Mouse (Mus musculus) MEL (cell line): Measurements from ENCODE around the gene Ttc32. TPM values are rescaled to one million over a fixed set of nuclear protein-coding genes. Genes with fewer than 3 reads are reported as not detected.

Experiments used
- DNase-seq: peaks from one replicate; pipeline ENCODE4 v3.0.0; 2011; ENCODE audit warnings: low read depth, low spot score
- H3K27ac ChIP-seq: 2 replicates; pipeline ENCODE4 v1.5.1; 2012; ENCODE audit warnings: low read depth, mild to moderate bottlenecking, control low read depth, low read length, moderate library complexity; ENCODE audit not compliant: control insufficient read depth
- H3K27me3 ChIP-seq, 2 experiments: fragments of 150-350 bp in 1 of 2; sonication (generic) in 1 of 2; 2 replicates each; pipeline ENCODE4 v1.6.1; 2012; ENCODE audit warnings: low read length in 2 of 2, mild to moderate bottlenecking in 2 of 2, improper control_type of control experiment in 1 of 2, moderate library complexity in 1 of 2; ENCODE audit not compliant: insufficient read depth in 2 of 2, control insufficient read depth in 1 of 2
- H3K36me3 ChIP-seq, 2 experiments: 2 replicates each; pipeline ENCODE4 v1.6.1; 2012 to 2014; ENCODE audit warnings: low read length in 2 of 2, improper control_type of control experiment in 1 of 2, inconsistent platforms in 1 of 2, mild to moderate bottlenecking in 1 of 2; ENCODE audit not compliant: insufficient read depth in 2 of 2, control insufficient read depth in 1 of 2
- H3K4me1 ChIP-seq, 2 experiments: fragments of 150-350 bp in 1 of 2; sonication (generic) in 1 of 2; 2 replicates each; pipeline ENCODE4 v1.6.1; 2012; ENCODE audit warnings: low read length in 2 of 2, improper control_type of control experiment in 1 of 2, mild to moderate bottlenecking in 1 of 2; ENCODE audit not compliant: insufficient read depth in 2 of 2, control insufficient read depth in 1 of 2
- H3K4me3 ChIP-seq, 2 experiments: fragments of 150-350 bp in 1 of 2; sonication (generic) in 1 of 2; 2 replicates each; pipeline ENCODE4 v1.5.1; 2012; ENCODE audit warnings: low read depth in 2 of 2, low read length in 2 of 2, mild to moderate bottlenecking in 2 of 2, moderate library complexity in 2 of 2, control low read depth in 1 of 2, improper control_type of control experiment in 1 of 2; ENCODE audit not compliant: control insufficient read depth in 1 of 2, insufficient read depth in 1 of 2
- H3K79me2 ChIP-seq: 2 replicates; pipeline ENCODE4 v1.6.1; 2012; ENCODE audit warnings: mild to moderate bottlenecking, low read length, moderate library complexity; ENCODE audit not compliant: control insufficient read depth, poor library complexity, insufficient read depth
- H3K9ac ChIP-seq: 2 replicates; pipeline ENCODE4 v1.6.1; 2012; ENCODE audit warnings: low read depth, mild to moderate bottlenecking, control low read depth, low read length, moderate library complexity; ENCODE audit not compliant: control insufficient read depth, poor library complexity, severe bottlenecking
- H3K9me3 ChIP-seq: fragments of 150-350 bp; sonication (generic); replicated peaks from 2 replicates; pipeline ENCODE4 v1.6.1; 2012; ENCODE audit warnings: mild to moderate bottlenecking, low read length, improper control_type of control experiment, moderate library complexity; ENCODE audit not compliant: insufficient read depth
- BHLHE40 ChIP-seq: IDR thresholded peaks from 2 replicates; pipeline ENCODE4 v1.6.1; 2012; ENCODE audit warnings: low read depth, mild to moderate bottlenecking, inconsistent platforms, low read length, improper control_type of control experiment, borderline replicate concordance
- CHD1 ChIP-seq: IDR thresholded peaks from 2 replicates; pipeline ENCODE4 v1.6.1; 2012; ENCODE audit warnings: low read depth, mild to moderate bottlenecking, inconsistent platforms, low read length, improper control_type of control experiment
- EP300 ChIP-seq, 2 experiments: IDR thresholded peaks; 2 replicates each; pipeline ENCODE4 v1.6.1; 2011; ENCODE audit warnings: improper control_type of control experiment in 2 of 2, low read length in 2 of 2, low read depth in 1 of 2, mild to moderate bottlenecking in 1 of 2
- ETS1 ChIP-seq: IDR thresholded peaks from 2 replicates; pipeline ENCODE4 v1.6.1; 2012; ENCODE audit warnings: low read depth, mild to moderate bottlenecking, inconsistent platforms, low read length, improper control_type of control experiment, moderate library complexity
- GABPA ChIP-seq: IDR thresholded peaks from 2 replicates; pipeline ENCODE4 v1.6.1; 2012; ENCODE audit warnings: low read depth, mild to moderate bottlenecking, inconsistent platforms, low read length, improper control_type of control experiment, moderate library complexity
- GATA1 ChIP-seq: IDR thresholded peaks from 2 replicates; pipeline ENCODE4 v1.6.1; 2011; ENCODE audit warnings: low read depth, low read length, improper control_type of control experiment
- HCFC1 ChIP-seq: IDR thresholded peaks from 2 replicates; pipeline ENCODE4 v1.6.1; 2012; ENCODE audit warnings: low read depth, mild to moderate bottlenecking, inconsistent platforms, low read length, improper control_type of control experiment, moderate library complexity
- JUND ChIP-seq: IDR thresholded peaks from 2 replicates; pipeline ENCODE4 v1.6.1; 2011; ENCODE audit warnings: low read depth, mild to moderate bottlenecking, improper control_type of control experiment, low read length
- KAT2A ChIP-seq: conservative IDR thresholded peaks from 2 replicates; pipeline ENCODE4 v1.6.1; 2012; ENCODE audit warnings: low read depth, low read length, improper control_type of control experiment, inconsistent platforms
- MEF2A ChIP-seq: IDR thresholded peaks from 2 replicates; pipeline ENCODE4 v1.6.1; 2014; ENCODE audit warnings: low read depth, mild to moderate bottlenecking, inconsistent platforms, low read length, improper control_type of control experiment; ENCODE audit not compliant: poor library complexity, insufficient replicate concordance, severe bottlenecking; ENCODE audit errors: extremely low read depth
- MXI1 ChIP-seq: IDR thresholded peaks from 2 replicates; pipeline ENCODE4 v1.6.1; 2011; ENCODE audit warnings: mild to moderate bottlenecking, low read depth, low read length, improper control_type of control experiment
- MYB ChIP-seq: IDR thresholded peaks from 2 replicates; pipeline ENCODE4 v1.6.1; 2011; ENCODE audit warnings: mild to moderate bottlenecking, low read depth, low read length, improper control_type of control experiment
- NELFE ChIP-seq: IDR thresholded peaks from 2 replicates; pipeline ENCODE4 v1.6.1; 2011; ENCODE audit warnings: low read depth, low read length, improper control_type of control experiment
- NRF1 ChIP-seq: IDR thresholded peaks from 2 replicates; pipeline ENCODE4 v1.6.1; 2014; ENCODE audit warnings: low read depth, mild to moderate bottlenecking, inconsistent platforms, low read length, improper control_type of control experiment, moderate library complexity; ENCODE audit not compliant: poor library complexity, insufficient read depth, severe bottlenecking
- POLR2A ChIP-seq, 2 experiments: IDR thresholded peaks; 2 replicates each; pipeline ENCODE4 v1.6.1; 2011 to 2012; ENCODE audit warnings: low read length in 2 of 2, mild to moderate bottlenecking in 2 of 2, control low read depth in 1 of 2, improper control_type of control experiment in 1 of 2, low read depth in 1 of 2, moderate library complexity in 1 of 2; ENCODE audit not compliant: control insufficient read depth in 1 of 2, insufficient read depth in 1 of 2, poor library complexity in 1 of 2
- RAD21 ChIP-seq: IDR thresholded peaks from 2 replicates; pipeline ENCODE4 v1.6.1; 2011; ENCODE audit warnings: mild to moderate bottlenecking, low read depth, low read length, improper control_type of control experiment
- RCOR1 ChIP-seq: IDR thresholded peaks from 2 replicates; pipeline ENCODE4 v1.6.1; 2012; ENCODE audit warnings: low read depth, mild to moderate bottlenecking, inconsistent platforms, low read length, improper control_type of control experiment
- SMC3 ChIP-seq: IDR thresholded peaks from 2 replicates; pipeline ENCODE4 v1.6.1; 2011; ENCODE audit warnings: low read depth, low read length, improper control_type of control experiment
- TAL1 ChIP-seq: IDR thresholded peaks from 2 replicates; pipeline ENCODE4 v1.6.1; 2012; ENCODE audit warnings: mild to moderate bottlenecking, inconsistent platforms, low read length, moderate library complexity, mixed read lengths
- TBP ChIP-seq: IDR thresholded peaks from 2 replicates; pipeline ENCODE4 v1.8.0; 2011; ENCODE audit warnings: low read depth, low read length, improper control_type of control experiment
- UBTF ChIP-seq: IDR thresholded peaks from 2 replicates; pipeline ENCODE4 v1.6.1; 2012; ENCODE audit warnings: low read depth, mild to moderate bottlenecking, inconsistent platforms, low read length, improper control_type of control experiment, moderate library complexity, borderline replicate concordance; ENCODE audit not compliant: insufficient read depth
- USF2 ChIP-seq, 2 experiments: IDR thresholded peaks; 2 replicates each; pipeline ENCODE4 v1.6.1; 2011 to 2012; ENCODE audit warnings: improper control_type of control experiment in 2 of 2, low read length in 2 of 2, borderline replicate concordance in 1 of 2, inconsistent platforms in 1 of 2, low read depth in 1 of 2, mild to moderate bottlenecking in 1 of 2; ENCODE audit not compliant: insufficient read depth in 1 of 2
- ZKSCAN1 ChIP-seq: IDR thresholded peaks from 2 replicates; pipeline ENCODE4 v1.6.1; 2012; ENCODE audit warnings: low read depth, mild to moderate bottlenecking, inconsistent platforms, low read length, improper control_type of control experiment, moderate library complexity
- ZNF384 ChIP-seq: IDR thresholded peaks from 2 replicates; pipeline ENCODE4 v1.6.1; 2012; ENCODE audit warnings: low read depth, mild to moderate bottlenecking, inconsistent platforms, low read length, improper control_type of control experiment
- polyA plus RNA-seq, 2 experiments: library from polyadenylated mRNA; stranded (reverse) in 1 of 2; unstranded in 1 of 2; fragments of >175 nt in 1 of 2; fragments of >200 nt in 1 of 2; gene quantifications; 2 replicates each; pipeline versions ENCODE4 v1.2.1 to v1.2.4; 2012; ENCODE audit warnings: low replicate concordance in 2 of 2, low read depth in 1 of 2; ENCODE audit not compliant: insufficient read length in 2 of 2, insufficient read depth in 1 of 2, missing spikeins in 1 of 2
- total RNA-seq: library from RNA; depleted of rRNA; stranded (reverse); fragments of 300-350 nt; gene quantifications from 2 replicates; pipeline ENCODE4 v1.2.3, GENCODE M21; 2012

Gene Ttc32
- total and polyA plus RNA-seq, 3 experiments = 7.3 to 7.4 TPM; not detected in 1

GRCm38 (mm10) chr12:9007811-9008210 lies 22.0 kb upstream of the Ttc32 start:
- Histone ChIP-seq H3K4me3 (no peak overlapping the region), H3K9me3 (no peaks in the 10 kb centered on the region), H3K9ac (no peak overlapping the region), H3K27ac (no peak overlapping the region), H3K4me1 (no peaks in the 10 kb centered on the region), H3K36me3 (no peaks in the 10 kb centered on the region), H3K27me3 (no peaks in the 10 kb centered on the region), H3K79me2 (no peaks in the 10 kb centered on the region)
- no peak for DNase-seq
- no peak for TF ChIP-seq UBTF
- no peak for TF ChIP-seq GABPA
- no peak for TF ChIP-seq BHLHE40
- TF ChIP-seq ZKSCAN1 = no peak
- TF ChIP-seq JUND = no peak
- TF ChIP-seq ZNF384 = no peak
- TF ChIP-seq HCFC1 = no peak
- no peak for TF ChIP-seq CHD1
- TF ChIP-seq MXI1 = no peak
- TF ChIP-seq, all 39 proteins: peak for 0

GRCm38 (mm10) chr12:9010311-9010710 lies 19.5 kb upstream of the Ttc32 start:
- Histone ChIP-seq H3K27me3 (no peaks in the 10 kb centered on the region), H3K4me1 (no peaks in the 10 kb centered on the region), H3K4me3 (no peak overlapping the region), H3K9me3 (no peaks in the 10 kb centered on the region), H3K79me2 (no peaks in the 10 kb centered on the region), H3K36me3 (no peaks in the 10 kb centered on the region), H3K9ac (no peak overlapping the region)
- no peak for TF ChIP-seq ETS1
- no peak for TF ChIP-seq RCOR1
- no peak for TF ChIP-seq SMC3
- TF ChIP-seq POLR2A (IDR thresholded peaks at IDR 0.05; ENCODE audit: control insufficient read depth in 1 of 2, insufficient read depth in 1 of 2, low read depth in 1 of 2, low read length in 2 of 2, poor library complexity in 1 of 2) = no peak
- no peak for TF ChIP-seq MXI1
- no peak for TF ChIP-seq RAD21
- no peak for TF ChIP-seq NELFE
- TF ChIP-seq MEF2A = no peak
- TF ChIP-seq GATA1 = no peak
- no peak for TF ChIP-seq KAT2A
- TF ChIP-seq EP300 (IDR thresholded peaks at IDR 0.05; ENCODE audit: low read depth in 1 of 2, low read length in 2 of 2) = no peak
- TF ChIP-seq UBTF = no peak
- TF ChIP-seq JUND = no peak
- no peak for TF ChIP-seq NRF1
- TF ChIP-seq USF2 (IDR thresholded peaks at IDR 0.05; ENCODE audit: borderline replicate concordance in 1 of 2, insufficient read depth in 1 of 2, low read depth in 1 of 2, low read length in 2 of 2) = no peak
- TF ChIP-seq BHLHE40 = no peak
- TF ChIP-seq MYB = no peak
- no peak for TF ChIP-seq TAL1
- no peak for TF ChIP-seq TBP
- TF ChIP-seq, all 39 proteins: peak for 0
- no peak for DNase-seq
- H3K27ac ChIP-seq = no peak overlapping the region
